Mouse (Mus musculus) liver, embryonic 14.5 days (tissue): ENCODE measurements around the gene Pmm2. TPM values are rescaled to one million over a fixed set of nuclear protein-coding genes. Genes with fewer than 3 reads are reported as not detected.

Source experiments
- ATAC-seq: fragments of 200-750 bp; cut with Nextera tagmentation; 2 replicates; pipeline ENCODE4 v1.8.0; 2017; ENCODE audit warnings: moderate number of reproducible peaks, mild to moderate bottlenecking, moderate library complexity; ENCODE audit not compliant: insufficient read depth
- DNase-seq, 3 experiments: peaks; one replicate each; pipeline ENCODE4 v3.0.0-alpha.2; 2012 to 2013; ENCODE audit warnings: low read depth in 3 of 3, low spot score in 3 of 3
- H3K27ac ChIP-seq: fragments of 300-500 bp; sonication (generic); 2 replicates; pipeline ENCODE4 v1.5.1; 2014; ENCODE audit warnings: moderate library complexity, mild to moderate bottlenecking, control low read depth, inconsistent platforms
- H3K27me3 ChIP-seq: fragments of 300-500 bp; sonication (generic); 2 replicates; pipeline ENCODE4 v1.6.1; 2014; ENCODE audit warnings: mild to moderate bottlenecking, low read length, moderate library complexity; ENCODE audit not compliant: control insufficient read depth, insufficient read depth
- H3K36me3 ChIP-seq: fragments of 300-500 bp; sonication (generic); replicated peaks from 2 replicates; pipeline ENCODE4 v1.6.1; 2014; ENCODE audit warnings: low read depth; ENCODE audit not compliant: control insufficient read depth, insufficient read depth
- H3K4me1 ChIP-seq, 2 experiments: fragments of 200-500 bp in 1 of 2; fragments of 300-500 bp in 1 of 2; sonication (generic) in 1 of 2; replicated peaks; 2 replicates each; pipeline ENCODE4 v1.6.1; 2012 to 2014; ENCODE audit warnings: antibody characterized with exemption in 1 of 2, inconsistent platforms in 1 of 2, low read length in 1 of 2; ENCODE audit not compliant: control insufficient read depth in 2 of 2, insufficient read depth in 2 of 2
- H3K4me2 ChIP-seq: fragments of 300-500 bp; sonication (generic); 2 replicates; pipeline ENCODE4 v1.6.1; 2014; ENCODE audit warnings: low read depth, mild to moderate bottlenecking, control low read depth, moderate library complexity
- H3K4me3 ChIP-seq, 2 experiments: fragments of 200-500 bp in 1 of 2; fragments of 300-500 bp in 1 of 2; sonication (generic) in 1 of 2; 2 replicates each; pipeline ENCODE4 v1.5.1; 2012 to 2014; ENCODE audit warnings: low read depth in 2 of 2, low read length in 2 of 2, mild to moderate bottlenecking in 2 of 2, control low read depth in 1 of 2, inconsistent platforms in 1 of 2, moderate library complexity in 1 of 2; ENCODE audit not compliant: insufficient read depth in 1 of 2
- H3K9ac ChIP-seq: fragments of 300-500 bp; sonication (generic); replicated peaks from 2 replicates; pipeline ENCODE4 v1.6.1; 2014; ENCODE audit warnings: mild to moderate bottlenecking, control low read depth, moderate library complexity
- H3K9me3 ChIP-seq: fragments of 300-500 bp; sonication (generic); 2 replicates; pipeline ENCODE4 v1.6.1; 2016; ENCODE audit warnings: low read length, mixed read lengths; ENCODE audit not compliant: control insufficient read depth
- CTCF ChIP-seq: IDR thresholded peaks from 2 replicates; pipeline ENCODE4 v1.5.1; 2016; ENCODE audit warnings: antibody characterized with exemption, low read depth, control low read depth
- EP300 ChIP-seq: IDR thresholded peaks from 2 replicates; pipeline ENCODE4 v1.6.1; 2016; ENCODE audit warnings: antibody characterized with exemption, low read depth
- WGBS: fragments of 180-500 bp; shearing (Covaris S2); extraction: QIAGEN DNeasy Blood & Tissue Kit; methylation state at CpG from one replicate; pipeline ENCODE4 v1.1.7; 2014; ENCODE audit not compliant: insufficient replicate concordance; 5-methylcytosine and 5-hydroxymethylcytosine counted together
- polyA plus RNA-seq, 2 experiments: library from polyadenylated mRNA; depleted of rRNA in 1 of 2; stranded (reverse) in 1 of 2; unstranded in 1 of 2; fragments of >200 nt; fragmentation: Nextera tagmentation in 1 of 2; extraction: Ambion mirVana in 1 of 2; gene quantifications; 2 replicates each; pipeline versions ENCODE4 v1.2.1 to v1.2.3; 2012 to 2014

The Pmm2 gene
- polyA plus RNA-seq, 2 experiments = 22.1 to 25.5 TPM

- Histone ChIP-seq H3K4me1 (peaks cover 19 to 23% of the 10 kb centered on the region in 2 experiments), H3K4me3 (no peak overlapping the region), H3K9me3 (no peaks in the 10 kb centered on the region), H3K4me2 (peak overlapping the region; percentile 91), H3K9ac (peak overlapping the region; percentile 9; the same call in 1 of the 2 replicates), H3K36me3 (peaks cover 28% of the 10 kb centered on the region), H3K27me3 (no peaks in the 10 kb centered on the region), H3K27ac (no peak overlapping the region)
- WGBS = 46% methylated on average over 11 of the region's 11 CpGs
- ATAC-seq (no peak), DNase-seq (no peak)
- TF ChIP-seq CTCF (no peak), EP300 (no peak)
Observed at GRCm38 (mm10) chr16:8639466-8640191, 2.2 kb downstream of the Pmm2 start.

- H3K27me3 ChIP-seq = no peaks in the 10 kb centered on the region
- no peak overlapping the region for H3K9ac ChIP-seq
- TF ChIP-seq EP300 = no peak
- TF ChIP-seq CTCF = peak; percentile 95
- WGBS = 63% methylated on average over 2 of the region's 2 CpGs
- H3K27ac ChIP-seq = no peak overlapping the region
- H3K36me3 ChIP-seq = peaks cover 50% of the 10 kb centered on the region
- DNase-seq (peak in 2 of 3 experiments; percentile 24 to 42), ATAC-seq (peak; percentile 72; the same call in 1 of the 2 replicates)
- H3K4me1 ChIP-seq = peaks cover 7 to 9% of the 10 kb centered on the region in 2 experiments
- H3K4me3 ChIP-seq = no peak overlapping the region
- H3K4me2 ChIP-seq = no peak overlapping the region
- H3K9me3 ChIP-seq = no peaks in the 10 kb centered on the region
Observed at GRCm38 (mm10) chr16:8643855-8644254, 6.4 kb downstream of the Pmm2 start.

GRCm38 (mm10) chr16:8645546-8645945, 8.1 kb downstream of the Pmm2 start:
- peaks cover 59% of the 10 kb centered on the region for H3K36me3 ChIP-seq
- H3K4me3 ChIP-seq = no peak overlapping the region
- H3K4me2 ChIP-seq = no peak overlapping the region
- TF ChIP-seq CTCF = no peak
- H3K27ac ChIP-seq = no peak overlapping the region
- 83% methylated on average over 6 of the region's 6 CpGs for WGBS
- H3K27me3 ChIP-seq = no peaks in the 10 kb centered on the region
- no peaks in the 10 kb centered on the region for H3K9me3 ChIP-seq
- DNase-seq (no peak), ATAC-seq (no peak)
- H3K4me1 ChIP-seq = no peaks in the 10 kb centered on the region
- H3K9ac ChIP-seq = no peak overlapping the region

- WGBS = 82% methylated on average over 3 of the region's 3 CpGs
- no peaks in the 10 kb centered on the region for H3K9me3 ChIP-seq
- TF ChIP-seq EP300 (no peak), CTCF (no peak)
- no peak overlapping the region for H3K4me3 ChIP-seq
- H3K9ac ChIP-seq = no peak overlapping the region
- no peaks in the 10 kb centered on the region for H3K27me3 ChIP-seq
- no peak for ATAC-seq
- H3K27ac ChIP-seq = no peak overlapping the region
- peaks cover 45% of the 10 kb centered on the region for H3K36me3 ChIP-seq
- H3K4me1 ChIP-seq = peaks cover 0 to 1% of the 10 kb centered on the region in 2 experiments; a peak in 2 of 4 replicates
- no peak for DNase-seq
- H3K4me2 ChIP-seq = no peak overlapping the region
Observed at GRCm38 (mm10) chr16:8650007-8650406, 12.5 kb downstream of the Pmm2 start.

- Histone ChIP-seq H3K4me2 (no peak overlapping the region), H3K4me3 (no peak overlapping the region), H3K9ac (no peak overlapping the region), H3K4me1 (peaks cover 8 to 10% of the 10 kb centered on the region in 2 experiments), H3K27me3 (no peaks in the 10 kb centered on the region), H3K27ac (no peak overlapping the region), H3K9me3 (no peaks in the 10 kb centered on the region), H3K36me3 (peaks cover 30% of the 10 kb centered on the region)
- 80% methylated on average over 6 of the region's 6 CpGs for WGBS
- no peak for ATAC-seq
- no peak for DNase-seq
- no peak for TF ChIP-seq CTCF
Observed at GRCm38 (mm10) chr16:8655108-8655507, 17.6 kb downstream of the Pmm2 start.
